25 mouse cellular contexts compared by ENCODE assay signal in the genomic region with DNA sequence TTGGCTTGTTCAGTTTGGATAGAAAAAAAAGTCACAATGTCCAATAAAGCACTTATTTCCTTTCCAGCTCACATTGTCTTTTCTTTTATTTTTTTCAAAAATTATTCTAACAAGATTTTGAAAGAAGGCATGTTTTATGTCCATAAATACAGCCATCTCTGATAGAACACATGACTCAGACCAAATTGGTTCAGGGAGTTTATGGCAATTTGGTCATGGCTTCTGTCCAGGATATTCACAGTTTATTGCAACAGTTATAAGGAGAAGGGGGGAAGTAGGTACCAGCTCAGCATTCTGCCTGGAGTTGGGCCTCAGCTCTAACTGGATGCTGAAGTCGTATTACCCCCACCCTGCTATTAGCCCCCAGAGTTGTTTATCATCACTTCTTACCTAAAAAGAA. TPM values are rescaled to one million over a fixed set of nuclear protein-coding genes. Genes with fewer than 3 reads are reported as not detected.
A peak's percentile ranks its signal among the peaks of the same experiment; 100 is the strongest.
DNase-seq lines count a peak whose midpoint lies in the region; ATAC-seq and TF ChIP-seq lines count a peak whose summit lies in the region.
"Had no signal": no experiment of that assay in that cellular context is flagged by ENCODE, and none has a peak within 500 bp of the region (broad histone marks: within the 10 kb centered on the region; RNA-seq: fewer than 3 reads in every experiment).

No protein-coding gene starts in this region.

- no peak overlapping the region for H3K9ac ChIP-seq in intestine, embryonic 14.5 days (ENCODE audit: low read length)
- no peak overlapping the region for H3K9ac ChIP-seq in intestine, embryonic 16.5 days (ENCODE audit: low read depth, low read length)
- H3K9ac ChIP-seq in limb, embryonic 14.5 days (ENCODE audit: low read depth, low read length, severe bottlenecking), result no peak overlapping the region
- H3K9ac ChIP-seq: embryonic facial prominence, embryonic 12.5 days; forebrain, embryonic 13.5 days; forebrain, embryonic 15.5 days; forebrain, postnatal 0 days had no signal

- no peak overlapping the region for H3K27ac ChIP-seq in intestine, embryonic 14.5 days (ENCODE audit: low read depth)
- H3K27ac ChIP-seq in intestine, embryonic 16.5 days (ENCODE audit: low read length), result no peak overlapping the region
- no peak overlapping the region; the same call in 1 of the 2 replicates for H3K27ac ChIP-seq in limb, embryonic 14.5 days (replicated peaks; ENCODE audit: low read depth, low read length)
- H3K27ac ChIP-seq: embryonic facial prominence, embryonic 10.5 days; embryonic facial prominence, embryonic 12.5 days; forebrain, embryonic 13.5 days; forebrain, embryonic 15.5 days had no signal

- H3K4me2 ChIP-seq in intestine, embryonic 14.5 days (ENCODE audit: low read length), result no peak overlapping the region
- H3K4me2 ChIP-seq in intestine, embryonic 16.5 days (ENCODE audit: low read depth, low read length), result no peak overlapping the region
- H3K4me2 ChIP-seq in limb, embryonic 14.5 days (replicated peaks; ENCODE audit: low read depth, low read length, severe bottlenecking), result no peak overlapping the region
- H3K4me2 ChIP-seq: embryonic facial prominence, embryonic 12.5 days; forebrain, embryonic 13.5 days; forebrain, embryonic 15.5 days had no signal

- no peaks in the 10 kb centered on the region for H3K9me3 ChIP-seq in intestine, embryonic 14.5 days (ENCODE audit: control insufficient read depth, low read length)
- H3K9me3 ChIP-seq in intestine, embryonic 16.5 days (ENCODE audit: control insufficient read depth, low read length), result no peaks in the 10 kb centered on the region
- no peaks in the 10 kb centered on the region for H3K9me3 ChIP-seq in limb, embryonic 14.5 days (ENCODE audit: control insufficient read depth, low read length)
- H3K9me3 ChIP-seq: embryonic facial prominence, embryonic 10.5 days; embryonic facial prominence, embryonic 12.5 days; forebrain, embryonic 13.5 days; forebrain, embryonic 15.5 days; G1E had no signal

- 0 out of 2 replicates have a peak, but pooled peaks cover 6% of the 10 kb centered on the region for H3K4me1 ChIP-seq in intestine, embryonic 14.5 days (replicated peaks; ENCODE audit: control insufficient read depth, insufficient read depth, low read length)
- no peaks in the 10 kb centered on the region for H3K4me1 ChIP-seq in intestine, embryonic 16.5 days (ENCODE audit: control insufficient read depth, insufficient read depth, low read length)
- H3K4me1 ChIP-seq in limb, embryonic 14.5 days (ENCODE audit: control insufficient read depth, insufficient read depth, low read length), result peaks cover 15% of the 10 kb centered on the region
- H3K4me1 ChIP-seq: forebrain, embryonic 13.5 days; forebrain, embryonic 15.5 days had no signal

- no peaks in the 10 kb centered on the region for H3K36me3 ChIP-seq in intestine, embryonic 14.5 days (ENCODE audit: control insufficient read depth, insufficient read depth, low read length)
- no peaks in the 10 kb centered on the region for H3K36me3 ChIP-seq in intestine, embryonic 16.5 days (ENCODE audit: control insufficient read depth, insufficient read depth, low read length)
- no peaks in the 10 kb centered on the region for H3K36me3 ChIP-seq in limb, embryonic 14.5 days (ENCODE audit: control insufficient read depth, insufficient read depth, low read length)
- H3K36me3 ChIP-seq: embryonic facial prominence, embryonic 10.5 days; embryonic facial prominence, embryonic 12.5 days; forebrain, embryonic 15.5 days; G1E had no signal

- 70% methylated on average over 1 of the region's 1 CpGs for WGBS in intestine, embryonic 14.5 days
- WGBS in intestine, embryonic 16.5 days, result 75% methylated on average over 1 of the region's 1 CpGs
- WGBS in limb, embryonic 14.5 days, result 15% methylated on average over 1 of the region's 1 CpGs

- no peaks in the 10 kb centered on the region for H3K27me3 ChIP-seq in intestine, embryonic 14.5 days (replicated peaks; ENCODE audit: control insufficient read depth, insufficient read depth, low read length)
- H3K27me3 ChIP-seq in intestine, embryonic 16.5 days (replicated peaks; ENCODE audit: control insufficient read depth, insufficient read depth, low read length), result no peaks in the 10 kb centered on the region
- H3K27me3 ChIP-seq in limb, embryonic 14.5 days (ENCODE audit: control insufficient read depth, insufficient read depth, low read length), result no peaks in the 10 kb centered on the region
- H3K27me3 ChIP-seq: CH12.LX; embryonic facial prominence, embryonic 12.5 days; forebrain, embryonic 13.5 days; forebrain, embryonic 15.5 days; Patski had no signal

- no peak overlapping the region for H3K4me3 ChIP-seq in intestine, embryonic 14.5 days (ENCODE audit: low read depth, low read length)
- no peak overlapping the region for H3K4me3 ChIP-seq in intestine, embryonic 16.5 days (ENCODE audit: low read length)
- no peak overlapping the region for H3K4me3 ChIP-seq in limb, embryonic 14.5 days (replicated peaks; ENCODE audit: low read length)
- H3K4me3 ChIP-seq: embryonic facial prominence, embryonic 10.5 days; embryonic facial prominence, embryonic 12.5 days; forebrain, embryonic 13.5 days; forebrain, embryonic 15.5 days had no signal

- ATAC-seq in intestine, embryonic 14.5 days (replicated peaks; ENCODE audit: low FRiP score, low TSS enrichment, low read depth), result no peak
- ATAC-seq in intestine, embryonic 16.5 days, result no peak
- no peak for ATAC-seq in limb, embryonic 14.5 days (ENCODE audit: low FRiP score, low read depth)
- ATAC-seq: activated CD4-positive, CD25-positive, alpha-beta regulatory T cell, adult 4 months; CD4-positive, CD25-positive, alpha-beta regulatory T cell, adult 4 months; forebrain, embryonic 13.5 days; forebrain, embryonic 15.5 days; forebrain, postnatal 0 days; Patski had no signal

- TF ChIP-seq POLR2A in limb, embryonic 14.5 days (IDR thresholded peaks at IDR 0.05; ENCODE audit: borderline replicate concordance, extremely low read depth, insufficient read depth, insufficient read length), result no peak

- DNase-seq in intestine, embryonic 14.5 days (ENCODE audit: low spot score), result peak; percentile 10
- DNase-seq in 3T3-L1 (ENCODE audit: low read depth, low spot score), result peak; percentile 9
- DNase-seq in MN1 (ENCODE audit: low spot score), result peak; percentile 67
- peak; percentile 69 for DNase-seq in limb, embryonic 14.5 days (ENCODE audit: low spot score)
- no peak for DNase-seq in kidney, postnatal 14 days
- DNase-seq in thymus, postnatal 25 days, result no peak
- DNase-seq: adrenal gland, adult 8-10 months; adrenal gland, postnatal 14 days; adrenal gland, postnatal 36 days; B cell, adult 2 months; cerebellum, adult 11-12 months; cerebellum, adult 2 months; cerebellum, adult 9-10 months; cerebellum, postnatal 25 days; forebrain, postnatal 0 days had no signal

RNA-seq across cellular contexts. Expression of gene C1qtnf7, which starts 15.5 kb away (rescaled TPM):
- 6.7 and 6.8 TPM in 2 replicates for polyA plus RNA-seq in intestine, embryonic 14.5 days (2014; fragmentation: Nextera tagmentation; extraction: Ambion mirVana)
- 4.1 and 4.8 TPM in 2 replicates for polyA plus RNA-seq in intestine, embryonic 16.5 days (2015; fragmentation: Nextera tagmentation; extraction: Ambion mirVana)
- 3.2 and 5.0 TPM in 2 replicates for polyA plus RNA-seq in limb, embryonic 14.5 days (2012; rRNA removed)
- polyA plus RNA-seq in limb, embryonic 14.5 days (2014; fragmentation: Nextera tagmentation; extraction: Ambion mirVana), result 6.6 and 9.3 TPM in 2 replicates
- polyA plus RNA-seq: activated CD4-positive, CD25-positive, alpha-beta regulatory T cell, adult 4 months; CD4-positive, CD25-positive, alpha-beta regulatory T cell, adult 4 months; G1E had no signal

Comparison
In these comparisons a context has a peak if more than half of its experiments do, and no peak if none do; other contexts are left out.
1. DNase-seq: peak in intestine, embryonic 14.5 days (single experiment), 3T3-L1 (single experiment), MN1 (single experiment) and limb, embryonic 14.5 days (single experiment); none in kidney, postnatal 14 days (single experiment) and thymus, postnatal 25 days (single experiment).